Mouse (Mus musculus): Measurements from ENCODE around the gene Ugcg. TPM values are rescaled to one million over a fixed set of nuclear protein-coding genes. Genes with fewer than 3 reads are reported as not detected.
"Not testable (repeated sequence)": the region's sequence is repeated elsewhere in the genome, so short reads cannot be mapped to it uniquely, and the experiment has no call there.

Ugcg gene
- polyA plus RNA-seq, 1 experiment from 2014 or later, result 15.0 TPM

DNA sequence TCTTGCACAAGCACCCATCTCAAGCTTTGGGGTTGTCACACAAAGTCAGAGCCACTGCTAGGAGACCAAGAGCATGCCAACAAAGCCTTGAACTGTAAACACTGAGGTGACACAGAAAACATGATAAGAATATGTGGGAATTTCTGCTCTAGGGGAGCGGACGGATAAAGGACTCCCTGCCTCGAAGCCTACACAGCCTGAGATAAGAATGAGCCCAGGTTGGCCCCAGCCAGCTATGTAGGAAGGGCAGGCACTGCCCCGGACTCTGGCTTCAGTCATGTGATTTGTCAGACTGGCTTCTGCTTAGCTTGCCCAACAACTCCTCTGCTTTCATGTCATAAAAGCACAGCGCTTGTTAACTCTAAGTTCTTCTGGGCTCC, 64.0 kb downstream of the Ugcg start:
- ATAC-seq (ENCODE audit: low FRiP score, low read depth), result no peak
- Histone ChIP-seq H3K9me3 (no peaks in the 10 kb centered on the region), H3K27me3 (no peaks in the 10 kb centered on the region), H3K36me3 (no peaks in the 10 kb centered on the region), H3K27ac (replicated peaks) (no peak overlapping the region), H3K4me3 (no peak overlapping the region), H3K4me1 (replicated peaks) (no peaks in the 10 kb centered on the region), H3K9ac (no peak overlapping the region), H3K4me2 (no peak overlapping the region)
- WGBS, result 96% methylated on average over 5 of the region's 5 CpGs

DNA sequence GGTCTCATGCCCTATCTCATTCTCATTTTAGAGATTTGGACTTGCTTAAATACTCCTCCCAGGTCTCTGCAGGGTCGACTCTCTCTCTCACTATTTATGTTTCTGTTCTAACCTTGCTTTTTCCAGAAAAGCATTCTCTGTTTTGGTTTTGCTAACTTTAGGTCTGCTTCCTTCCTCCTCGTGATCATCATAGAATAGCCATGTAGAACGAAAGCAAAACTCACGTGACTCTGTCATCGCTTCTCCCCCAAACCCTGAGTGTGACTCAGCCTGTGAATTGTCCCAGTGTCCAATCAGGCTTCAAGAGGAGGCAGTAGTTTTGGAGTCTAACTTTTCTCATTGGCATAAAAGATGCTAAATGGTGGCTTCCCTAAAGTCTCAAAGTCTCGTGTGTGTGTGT, 65.3 kb downstream of the Ugcg start:
- H3K9ac ChIP-seq, result no peak overlapping the region
- no peaks in the 10 kb centered on the region for H3K27me3 ChIP-seq
- no peak overlapping the region for H3K4me3 ChIP-seq
- WGBS, result 89% methylated on average over 6 of the region's 6 CpGs
- H3K4me1 ChIP-seq (replicated peaks), result no peaks in the 10 kb centered on the region
- H3K27ac ChIP-seq (replicated peaks), result no peak overlapping the region
- no peaks in the 10 kb centered on the region for H3K9me3 ChIP-seq
- no peak overlapping the region for H3K4me2 ChIP-seq
- no peak for ATAC-seq (ENCODE audit: low FRiP score, low read depth)
- H3K36me3 ChIP-seq, result no peaks in the 10 kb centered on the region

- no peak for ATAC-seq (ENCODE audit: low FRiP score, low read depth)
- H3K4me1 ChIP-seq (replicated peaks), result no peaks in the 10 kb centered on the region
- WGBS, result 70% methylated on average over 5 of the region's 5 CpGs
These were observed 66.9 kb downstream of the Ugcg start for GRCm38 (mm10) chr4:59255988-59256387.

DNA sequence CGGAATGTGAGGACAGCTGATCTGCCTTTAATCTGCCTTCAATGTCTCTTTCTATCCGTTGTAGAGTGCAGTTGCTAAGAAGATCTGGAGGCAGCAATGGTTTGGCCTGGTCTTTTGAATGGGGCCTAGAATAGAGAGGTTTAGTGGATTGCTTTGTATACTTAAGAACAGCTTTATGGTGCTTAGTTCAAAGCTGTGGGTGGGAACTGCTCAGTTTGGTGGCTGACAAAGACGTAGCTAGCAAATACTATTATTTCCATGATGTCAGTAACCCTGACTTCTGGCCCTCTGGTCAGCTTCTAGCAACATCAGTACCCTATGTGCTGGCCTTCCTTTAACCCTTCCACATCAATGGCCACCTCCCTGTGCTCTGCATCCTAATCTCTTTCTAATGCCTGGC, 68.8 kb downstream of the Ugcg start:
- no peaks in the 10 kb centered on the region for H3K27me3 ChIP-seq
- H3K9me3 ChIP-seq, result no peaks in the 10 kb centered on the region
- no peak overlapping the region for H3K27ac ChIP-seq (replicated peaks)
- H3K36me3 ChIP-seq, result no peaks in the 10 kb centered on the region
- no peak overlapping the region for H3K4me2 ChIP-seq
- WGBS, result 65% methylated on average over 3 of the region's 3 CpGs
- no peaks in the 10 kb centered on the region for H3K4me1 ChIP-seq (replicated peaks)
- no peak for ATAC-seq (ENCODE audit: low FRiP score, low read depth)
- no peak overlapping the region for H3K4me3 ChIP-seq
- no peak overlapping the region for H3K9ac ChIP-seq

More at GRCm38 (mm10) chr4:59255988-59256387, 66.9 kb downstream of the Ugcg start:
- Histone ChIP-seq H3K9me3 (no peaks in the 10 kb centered on the region), H3K4me2 (no peak overlapping the region), H3K36me3 (no peaks in the 10 kb centered on the region), H3K27ac (replicated peaks) (no peak overlapping the region), H3K9ac (no peak overlapping the region), H3K4me3 (no peak overlapping the region), H3K27me3 (no peaks in the 10 kb centered on the region)

DNA sequence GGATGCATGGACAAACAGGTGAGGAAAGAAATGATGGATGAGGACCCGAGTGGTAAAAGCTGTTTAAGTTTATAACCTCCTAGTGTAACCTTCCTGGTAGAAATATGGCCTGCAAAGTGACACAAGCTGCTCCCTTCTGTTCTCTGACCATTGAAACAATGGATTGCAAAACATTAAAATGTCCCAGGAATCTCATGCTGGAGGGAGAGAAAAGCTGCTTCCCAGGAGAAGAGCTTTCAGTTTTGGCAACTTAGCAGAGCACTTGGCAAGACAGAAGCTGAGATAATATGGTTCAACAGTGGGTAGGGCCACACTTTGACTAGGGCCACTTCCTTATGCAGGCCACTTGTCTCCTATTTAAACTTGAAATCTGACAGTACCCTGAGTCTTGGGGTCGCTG, 69.7 kb downstream of the Ugcg start:
- 85% methylated on average over 2 of the region's 2 CpGs for WGBS
- no peaks in the 10 kb centered on the region for H3K4me1 ChIP-seq (replicated peaks)
- no peaks in the 10 kb centered on the region for H3K9me3 ChIP-seq
- H3K27me3 ChIP-seq, result no peaks in the 10 kb centered on the region
- no peak for ATAC-seq (ENCODE audit: low FRiP score, low read depth)
- H3K9ac ChIP-seq, result no peak overlapping the region
- no peak overlapping the region for H3K4me3 ChIP-seq
- H3K36me3 ChIP-seq, result no peaks in the 10 kb centered on the region
- H3K4me2 ChIP-seq, result no peak overlapping the region
- H3K27ac ChIP-seq (replicated peaks), result no peak overlapping the region

DNA sequence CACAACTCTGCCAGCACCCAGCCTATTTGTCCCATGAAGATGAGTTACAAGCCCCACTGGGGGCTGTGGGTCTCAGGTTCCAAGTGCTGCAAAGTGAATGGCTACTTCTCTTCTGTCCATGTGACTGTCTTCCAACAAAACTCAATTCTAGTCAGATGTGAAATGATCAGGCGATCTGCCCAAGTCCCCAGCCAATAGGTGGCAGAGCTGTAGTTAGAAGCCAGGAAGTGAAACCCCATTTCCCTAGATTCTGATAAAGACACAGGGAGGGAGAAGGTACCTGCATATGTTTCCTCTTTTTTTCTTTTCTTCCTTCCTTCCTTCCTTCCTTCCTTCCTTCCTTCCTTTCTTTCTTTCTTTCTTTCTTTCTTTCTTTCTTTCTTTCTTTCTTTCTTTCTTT, 70.7 kb downstream of the Ugcg start:
- no peak overlapping the region for H3K4me3 ChIP-seq
- WGBS, result 91% methylated on average over 1 of the region's 1 CpGs
- H3K27ac ChIP-seq (replicated peaks), result no peak overlapping the region
- no peaks in the 10 kb centered on the region for H3K4me1 ChIP-seq (replicated peaks)
- H3K36me3 ChIP-seq, result no peaks in the 10 kb centered on the region
- H3K9me3 ChIP-seq, result no peaks in the 10 kb centered on the region
- no peak overlapping the region for H3K4me2 ChIP-seq
- ATAC-seq (ENCODE audit: low FRiP score, low read depth), result no peak
- H3K9ac ChIP-seq, result no peak overlapping the region
- H3K27me3 ChIP-seq, result no peaks in the 10 kb centered on the region

- no peak for ATAC-seq (ENCODE audit: low FRiP score, low read depth)
- H3K27me3 ChIP-seq, result no peaks in the 10 kb centered on the region
- no peaks in the 10 kb centered on the region for H3K36me3 ChIP-seq
- no peak overlapping the region for H3K4me2 ChIP-seq
- no peaks in the 10 kb centered on the region for H3K9me3 ChIP-seq
- H3K4me3 ChIP-seq, result no peak overlapping the region
- no peaks in the 10 kb centered on the region for H3K4me1 ChIP-seq (replicated peaks)
- no peak overlapping the region for H3K27ac ChIP-seq (replicated peaks)
- WGBS, result 89% methylated on average over 13 of the region's 13 CpGs
- H3K9ac ChIP-seq, result no peak overlapping the region
These were observed 71.9 kb downstream of the Ugcg start for GRCm38 (mm10) chr4:59260871-59261515.

DNA sequence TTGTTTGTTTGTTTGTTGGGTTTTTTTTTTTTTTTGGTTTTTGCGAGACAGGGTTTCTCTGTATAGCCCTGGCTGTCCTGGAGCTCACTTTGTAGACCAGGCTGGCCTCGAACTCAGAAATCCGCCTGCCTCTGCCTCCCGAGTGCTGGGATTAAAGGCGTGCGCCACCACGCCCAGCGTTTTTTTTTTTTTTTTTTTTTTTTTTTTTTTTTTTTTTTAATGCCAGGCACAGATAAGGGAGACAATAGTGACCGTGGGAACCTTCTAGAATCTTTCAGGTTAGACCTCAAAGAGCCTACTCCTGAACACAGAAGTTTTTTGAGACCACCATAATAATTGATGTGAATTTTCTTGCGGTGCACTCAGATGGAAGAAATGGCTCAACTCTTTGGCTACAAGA, 72.5 kb downstream of the Ugcg start:
- not testable (repeated sequence) for H3K9me3 ChIP-seq; H3K4me2 ChIP-seq; ATAC-seq (ENCODE audit: low FRiP score, low read depth); H3K4me1 ChIP-seq (replicated peaks); H3K27ac ChIP-seq (replicated peaks); H3K4me3 ChIP-seq; H3K36me3 ChIP-seq; H3K9ac ChIP-seq; H3K27me3 ChIP-seq
- WGBS, result 91% methylated on average over 9 of the region's 10 CpGs

- ATAC-seq (ENCODE audit: low FRiP score, low read depth), result no peak
- WGBS, result 73% methylated on average over 6 of the region's 6 CpGs
- H3K4me1 ChIP-seq (replicated peaks), result no peaks in the 10 kb centered on the region
- no peak overlapping the region for H3K27ac ChIP-seq (replicated peaks)
- H3K4me2 ChIP-seq, result no peak overlapping the region
- H3K27me3 ChIP-seq, result no peaks in the 10 kb centered on the region
- no peaks in the 10 kb centered on the region for H3K36me3 ChIP-seq
- no peaks in the 10 kb centered on the region for H3K9me3 ChIP-seq
- no peak overlapping the region for H3K9ac ChIP-seq
- H3K4me3 ChIP-seq, result no peak overlapping the region
These were observed 73.1 kb downstream of the Ugcg start for GRCm38 (mm10) chr4:59262156-59262555.

DNA sequence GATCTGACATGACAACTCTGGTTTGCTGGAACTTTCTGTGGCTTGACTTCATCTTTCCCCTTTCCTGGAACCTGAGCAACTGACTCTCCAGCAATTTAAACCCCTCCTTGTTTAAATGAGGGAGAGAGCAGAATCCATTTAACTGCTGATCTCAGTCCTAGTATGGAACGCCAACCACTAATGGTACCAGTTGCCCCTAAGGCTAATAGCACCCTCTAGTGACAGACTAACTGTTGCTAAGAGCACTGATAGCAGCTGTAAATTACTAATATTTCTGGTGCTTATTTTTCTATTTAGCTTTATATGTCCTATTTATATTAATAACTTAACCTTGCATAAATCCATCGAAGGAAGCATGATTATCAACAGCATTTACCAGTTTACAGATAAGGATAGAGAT, 74.4 kb downstream of the Ugcg start:
- WGBS, result 93% methylated on average over 2 of the region's 2 CpGs

GRCm38 (mm10) chr4:59264611-59265095, 75.6 kb downstream of the Ugcg start:
- Histone ChIP-seq H3K4me3 (no peak overlapping the region), H3K9ac (no peak overlapping the region), H3K4me2 (no peak overlapping the region), H3K27me3 (no peaks in the 10 kb centered on the region), H3K36me3 (no peaks in the 10 kb centered on the region), H3K27ac (replicated peaks) (no peak overlapping the region), H3K4me1 (replicated peaks) (no peaks in the 10 kb centered on the region), H3K9me3 (no peaks in the 10 kb centered on the region)
- WGBS, result 89% methylated on average over 7 of the region's 7 CpGs
- ATAC-seq (ENCODE audit: low FRiP score, low read depth), result no peak

More for the DNA sequence above, 74.4 kb downstream of the Ugcg start:
- Histone ChIP-seq H3K27ac (replicated peaks) (no peak overlapping the region), H3K36me3 (no peaks in the 10 kb centered on the region), H3K27me3 (no peaks in the 10 kb centered on the region), H3K9ac (no peak overlapping the region), H3K4me1 (replicated peaks) (no peaks in the 10 kb centered on the region), H3K4me2 (no peak overlapping the region), H3K4me3 (no peak overlapping the region), H3K9me3 (no peaks in the 10 kb centered on the region)
- ATAC-seq (ENCODE audit: low FRiP score, low read depth), result no peak

DNA sequence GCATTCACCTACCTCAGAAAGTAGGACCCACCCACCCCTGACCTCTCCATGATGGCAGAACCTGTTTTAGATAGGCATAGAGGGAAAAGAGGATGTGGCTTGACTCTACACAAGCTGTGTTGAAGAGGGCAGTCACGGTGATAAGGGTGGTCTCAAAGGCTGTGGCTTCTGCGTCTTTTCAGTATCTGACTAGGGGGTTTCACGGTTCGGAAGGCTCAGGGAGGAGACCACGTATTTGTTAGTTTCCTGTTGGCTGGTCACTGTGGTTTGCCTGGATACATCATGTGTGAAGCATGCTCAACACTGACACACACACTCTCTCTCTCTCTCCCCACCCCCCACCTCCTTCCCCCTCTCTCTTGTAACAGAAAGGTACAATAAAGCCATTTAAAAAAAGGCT, 76.1 kb downstream of the Ugcg start:
- Histone ChIP-seq H3K27me3 (no peaks in the 10 kb centered on the region), H3K4me3 (no peak overlapping the region), H3K4me2 (no peak overlapping the region), H3K36me3 (no peaks in the 10 kb centered on the region), H3K9me3 (no peaks in the 10 kb centered on the region), H3K9ac (no peak overlapping the region), H3K27ac (replicated peaks) (no peak overlapping the region), H3K4me1 (replicated peaks) (no peaks in the 10 kb centered on the region)
- ATAC-seq (ENCODE audit: low FRiP score, low read depth), result no peak
- 78% methylated on average over 5 of the region's 5 CpGs for WGBS

DNA sequence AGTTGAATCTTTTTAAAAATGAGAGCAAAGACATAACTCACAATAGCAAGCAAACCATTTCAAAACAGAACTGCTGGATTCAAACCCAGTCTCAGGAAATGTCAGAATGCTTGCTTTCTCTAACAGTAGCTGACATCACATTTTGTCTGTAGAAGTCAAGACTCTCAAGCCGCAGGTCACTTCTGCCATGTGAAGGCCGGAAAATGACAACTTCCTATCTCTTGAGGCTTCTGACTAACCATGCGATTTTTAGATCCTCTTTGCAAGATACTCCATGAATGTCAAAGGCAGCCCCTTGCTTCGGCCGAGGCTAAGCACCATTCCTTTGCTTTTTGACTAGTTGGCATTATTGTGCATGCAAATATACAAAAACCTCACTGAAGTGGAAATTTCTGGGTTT, 76.6 kb downstream of the Ugcg start:
- no peaks in the 10 kb centered on the region for H3K4me1 ChIP-seq (replicated peaks)
- no peaks in the 10 kb centered on the region for H3K36me3 ChIP-seq
- H3K27me3 ChIP-seq, result no peaks in the 10 kb centered on the region
- WGBS, result 91% methylated on average over 5 of the region's 5 CpGs
- no peak overlapping the region for H3K4me3 ChIP-seq
- H3K9ac ChIP-seq, result no peak overlapping the region
- H3K4me2 ChIP-seq, result no peak overlapping the region
- ATAC-seq (ENCODE audit: low FRiP score, low read depth), result no peak
- H3K27ac ChIP-seq (replicated peaks), result no peak overlapping the region
- no peaks in the 10 kb centered on the region for H3K9me3 ChIP-seq
